ENCODE assay signal across 18 mouse cellular contexts in genomic region chr8:108474556-108474955, GRCm38 (mm10).
DNase-seq lines count a peak whose midpoint lies in the region; ATAC-seq and TF ChIP-seq lines count a peak whose summit lies in the region.
"Had no signal": no experiment of that assay in that cellular context is flagged by ENCODE, and none has a peak within 500 bp of the region (broad histone marks: within the 10 kb centered on the region; RNA-seq: fewer than 3 reads in every experiment).

No protein-coding gene starts in this region.

- no peak overlapping the region for H3K27ac ChIP-seq in heart, embryonic 12.5 days (ENCODE audit: poor library complexity, severe bottlenecking)
- H3K27ac ChIP-seq in lung, embryonic 15.5 days: 0 out of 2 replicates have a peak overlapping the region, but pooled peaks have one; percentile 15
- H3K27ac ChIP-seq in stomach, embryonic 16.5 days (ENCODE audit: low read length): no peak overlapping the region
- no peak overlapping the region for H3K27ac ChIP-seq in stomach, postnatal 0 days (replicated peaks)
- H3K27ac ChIP-seq: embryonic facial prominence, embryonic 10.5 days; forebrain, embryonic 13.5 days; heart, embryonic 13.5 days; hindbrain, embryonic 12.5 days had no signal

- peak; percentile 43 for DNase-seq in heart, adult 11 months
- no peak for DNase-seq in lung, postnatal 14 days
- DNase-seq in stomach, postnatal 0 days (ENCODE audit: low spot score): no peak
- no peak for DNase-seq in embryo, embryonic 9.5 days (ENCODE audit: extremely low spot score)
- DNase-seq: adrenal gland, postnatal 10 days; cerebellum, adult 11 months; cerebellum, adult 9-10 months; cerebellum, postnatal 36 days; forebrain, postnatal 0 days; gastrocnemius, postnatal 14 days; heart, postnatal 4 days had no signal

- H3K4me3 ChIP-seq in heart, embryonic 12.5 days: no peak overlapping the region
- no peak overlapping the region for H3K4me3 ChIP-seq in lung, embryonic 15.5 days
- no peak overlapping the region for H3K4me3 ChIP-seq in stomach, embryonic 16.5 days (replicated peaks; ENCODE audit: low read length)
- H3K4me3 ChIP-seq in stomach, postnatal 0 days (ENCODE audit: low read depth, low read length): no peak overlapping the region
- H3K4me3 ChIP-seq: embryonic facial prominence, embryonic 10.5 days; forebrain, embryonic 13.5 days; heart, embryonic 13.5 days; hindbrain, embryonic 12.5 days had no signal

- H3K9me3 ChIP-seq in heart, embryonic 12.5 days (replicated peaks): no peaks in the 10 kb centered on the region
- H3K9me3 ChIP-seq in lung, embryonic 15.5 days: no peaks in the 10 kb centered on the region
- H3K9me3 ChIP-seq in stomach, embryonic 16.5 days (replicated peaks; ENCODE audit: control insufficient read depth, low read length): no peaks in the 10 kb centered on the region
- H3K9me3 ChIP-seq in stomach, postnatal 0 days (ENCODE audit: control insufficient read depth, low read length): no peaks in the 10 kb centered on the region
- H3K9me3 ChIP-seq: embryonic facial prominence, embryonic 10.5 days; forebrain, embryonic 13.5 days; heart, embryonic 13.5 days; hindbrain, embryonic 12.5 days had no signal

- H3K4me1 ChIP-seq in heart, embryonic 12.5 days (replicated peaks): peaks cover 6% of the 10 kb centered on the region
- peaks cover 11% of the 10 kb centered on the region for H3K4me1 ChIP-seq in lung, embryonic 15.5 days
- H3K4me1 ChIP-seq in stomach, embryonic 16.5 days (ENCODE audit: control insufficient read depth, insufficient read depth, low read length): peaks cover 3% of the 10 kb centered on the region
- H3K4me1 ChIP-seq in stomach, postnatal 0 days (replicated peaks; ENCODE audit: control insufficient read depth, insufficient read depth): no peaks in the 10 kb centered on the region

- no peaks in the 10 kb centered on the region for H3K27me3 ChIP-seq in heart, embryonic 12.5 days (replicated peaks)
- H3K27me3 ChIP-seq in lung, embryonic 15.5 days: no peaks in the 10 kb centered on the region
- H3K27me3 ChIP-seq in stomach, embryonic 16.5 days (ENCODE audit: control insufficient read depth, insufficient read depth, low read length): no peaks in the 10 kb centered on the region
- no peaks in the 10 kb centered on the region for H3K27me3 ChIP-seq in stomach, postnatal 0 days (ENCODE audit: control insufficient read depth, insufficient read depth, low read length)
- H3K27me3 ChIP-seq: forebrain, embryonic 13.5 days; heart, embryonic 13.5 days had no signal

- H3K9ac ChIP-seq in heart, embryonic 12.5 days: no peak overlapping the region
- H3K9ac ChIP-seq in lung, embryonic 15.5 days: no peak overlapping the region
- H3K9ac ChIP-seq in stomach, embryonic 16.5 days (ENCODE audit: low read length): no peak overlapping the region
- no peak overlapping the region for H3K9ac ChIP-seq in stomach, postnatal 0 days (ENCODE audit: low read length)
- H3K9ac ChIP-seq: forebrain, embryonic 13.5 days; forebrain, postnatal 0 days; heart, embryonic 13.5 days; hindbrain, embryonic 12.5 days had no signal

- ATAC-seq in heart, embryonic 12.5 days (ENCODE audit: insufficient number of reproducible peaks, low FRiP score): no peak
- ATAC-seq in lung, embryonic 15.5 days (ENCODE audit: borderline replicate concordance, extremely low read depth, low FRiP score, low TSS enrichment): peak; percentile 76; the same call in 1 of the 2 replicates
- peak; percentile 44; the same call in 1 of the 2 replicates for ATAC-seq in stomach, embryonic 16.5 days (ENCODE audit: insufficient read depth, low FRiP score)
- ATAC-seq in stomach, postnatal 0 days (ENCODE audit: low FRiP score, low TSS enrichment): no peak
- ATAC-seq: forebrain, embryonic 13.5 days; forebrain, postnatal 0 days had no signal

- no peak for TF ChIP-seq CTCF in stomach, postnatal 0 days (IDR thresholded peaks at IDR 0.05; ENCODE audit: low read depth)

- TF ChIP-seq EP300 in stomach, postnatal 0 days (optimal IDR thresholded peaks at IDR 0.05): no peak

- H3K4me2 ChIP-seq in heart, embryonic 12.5 days: no peak overlapping the region
- H3K4me2 ChIP-seq in lung, embryonic 15.5 days: no peak overlapping the region
- no peak overlapping the region for H3K4me2 ChIP-seq in stomach, embryonic 16.5 days (ENCODE audit: low read depth, low read length)
- no peak overlapping the region for H3K4me2 ChIP-seq in stomach, postnatal 0 days (replicated peaks; ENCODE audit: low read depth)
- H3K4me2 ChIP-seq: forebrain, embryonic 13.5 days; heart, embryonic 13.5 days; hindbrain, embryonic 12.5 days had no signal

- WGBS in heart, embryonic 12.5 days: 79% methylated on average over 10 of the region's 10 CpGs
- WGBS in lung, embryonic 15.5 days: 24% methylated on average over 10 of the region's 10 CpGs
- 37% methylated on average over 10 of the region's 10 CpGs for WGBS in stomach, embryonic 16.5 days
- 35% methylated on average over 10 of the region's 10 CpGs for WGBS in stomach, postnatal 0 days

- no peaks in the 10 kb centered on the region for H3K36me3 ChIP-seq in heart, embryonic 12.5 days
- no peaks in the 10 kb centered on the region for H3K36me3 ChIP-seq in lung, embryonic 15.5 days
- no peaks in the 10 kb centered on the region for H3K36me3 ChIP-seq in stomach, embryonic 16.5 days (ENCODE audit: control insufficient read depth, insufficient read depth, low read length)
- H3K36me3 ChIP-seq in stomach, postnatal 0 days (ENCODE audit: control insufficient read depth, insufficient read depth, low read length): no peaks in the 10 kb centered on the region
- H3K36me3 ChIP-seq: embryonic facial prominence, embryonic 10.5 days; heart, embryonic 13.5 days; hindbrain, embryonic 12.5 days had no signal

Comparison
In these comparisons a context has a peak if more than half of its experiments do, and no peak if none do; other contexts are left out.
1. ATAC-seq: peak in lung, embryonic 15.5 days (single experiment) and stomach, embryonic 16.5 days (single experiment); none in heart, embryonic 12.5 days (single experiment) and stomach, postnatal 0 days (single experiment).